Mouse (Mus musculus): ENCODE data around the gene Ngfr.

DNA sequence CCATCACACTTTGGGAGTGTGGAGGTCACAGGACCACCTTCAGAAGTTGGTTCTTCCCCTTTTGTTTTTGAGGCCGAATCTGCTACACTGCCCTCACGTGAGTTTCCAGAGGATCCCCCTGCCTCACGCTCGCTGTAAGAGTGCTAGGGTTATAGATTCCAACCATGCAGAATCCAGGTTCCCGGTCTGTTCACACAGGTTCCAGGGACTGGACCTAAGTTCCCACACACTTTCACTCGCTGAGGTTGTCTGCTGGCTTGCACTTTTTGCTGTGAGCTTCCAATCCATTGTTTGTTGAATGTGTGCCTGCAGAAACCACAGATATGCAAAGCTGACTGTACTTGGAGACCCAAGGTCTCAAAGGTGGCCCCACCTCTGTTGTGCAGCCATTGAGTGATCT lies 30.5 kb downstream of the Ngfr start:
- TF ChIP-seq CTCF (IDR thresholded peaks at IDR 0.05; ENCODE audit: borderline replicate concordance, extremely low read depth, insufficient read depth, insufficient read length) (no peak), POLR2A (IDR thresholded peaks at IDR 0.05; ENCODE audit: borderline replicate concordance, extremely low read depth, insufficient read depth, insufficient read length, poor library complexity, severe bottlenecking) (no peak)
